Mouse (Mus musculus): ENCODE measurements at regions not wholly inside any gene's neighbourhood (a gene's known extent, or its start where the extent isn't known, plus 50 kb on each side); places are given as distances from the start of the nearest gene placed in this dataset.

DNA sequence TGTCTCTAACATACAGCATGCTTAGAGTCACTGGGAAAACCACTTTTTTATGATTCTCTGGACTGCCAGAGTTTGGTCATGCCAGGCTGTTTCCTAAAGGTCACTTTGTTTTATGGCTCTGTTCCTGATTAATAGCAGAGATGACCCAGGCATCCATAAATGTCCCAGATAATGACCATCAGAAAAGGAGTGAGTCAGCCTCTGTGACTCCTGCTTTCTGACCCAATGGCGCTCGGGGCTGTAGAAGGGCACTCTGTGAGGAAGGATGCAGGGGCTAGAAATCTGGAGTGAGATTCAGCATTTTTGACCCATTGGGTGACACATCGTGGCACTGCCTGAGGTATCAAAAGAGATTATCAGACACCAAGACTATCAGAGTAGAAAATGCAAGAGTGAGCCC is 180.3 kb downstream of the Cartpt start:
- no peak overlapping the region for H3K4me3 ChIP-seq (ENCODE audit: extremely low read depth, insufficient read depth, insufficient read length)
- H3K27ac ChIP-seq (ENCODE audit: insufficient read depth, low read length) = no peak overlapping the region
- TF ChIP-seq POLR2A (IDR thresholded peaks at IDR 0.05; ENCODE audit: low read depth, low read length) (no peak), CTCF (IDR thresholded peaks at IDR 0.05; ENCODE audit: extremely low read depth, insufficient read depth, insufficient read length, insufficient replicate concordance) (no peak)
- WGBS = 86% methylated on average over 3 of the region's 3 CpGs
- no peaks in the 10 kb centered on the region for H3K4me1 ChIP-seq (ENCODE audit: control insufficient read depth, insufficient read depth, insufficient read length)
- no peak for DNase-seq (ENCODE audit: low read depth in 1 of 2, low spot score in 2 of 2)
- no peaks in the 10 kb centered on the region for H3K36me3 ChIP-seq (ENCODE audit: control insufficient read depth, insufficient read depth, low read length)
- no peaks in the 10 kb centered on the region for H3K27me3 ChIP-seq (ENCODE audit: control insufficient read depth, insufficient read depth, low read length)

DNA sequence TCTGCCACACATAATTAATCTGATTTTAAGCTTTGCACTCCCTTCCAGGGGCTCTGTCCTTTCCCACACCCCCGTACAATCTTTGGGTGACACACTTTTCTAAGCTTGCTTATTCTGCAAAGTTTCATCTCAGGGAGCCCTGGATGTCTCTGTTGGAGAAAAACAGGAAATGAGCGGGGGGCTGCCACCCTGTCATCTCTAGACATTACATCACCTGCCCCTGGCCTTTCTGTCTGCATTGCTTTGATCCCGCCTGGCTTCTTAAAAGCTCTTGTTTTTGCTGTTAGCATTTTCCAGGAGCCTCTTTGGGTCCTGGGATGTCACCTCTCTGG is 180.2 kb upstream of the Map1b start:
- no peaks in the 10 kb centered on the region for H3K36me3 ChIP-seq (ENCODE audit: control insufficient read depth, insufficient read depth, low read length)
- H3K27me3 ChIP-seq (ENCODE audit: control insufficient read depth, insufficient read depth, low read length) = no peaks in the 10 kb centered on the region
- H3K4me3 ChIP-seq (ENCODE audit: extremely low read depth, insufficient read depth, insufficient read length) = no peak overlapping the region
- no peaks in the 10 kb centered on the region for H3K4me1 ChIP-seq (ENCODE audit: control insufficient read depth, insufficient read depth, insufficient read length)
- 48% methylated on average over 3 of the region's 3 CpGs for WGBS
- no peak for DNase-seq (ENCODE audit: low read depth in 1 of 2, low spot score in 2 of 2)
- H3K27ac ChIP-seq (ENCODE audit: insufficient read depth, low read length) = no peak overlapping the region
- TF ChIP-seq POLR2A (IDR thresholded peaks at IDR 0.05; ENCODE audit: low read depth, low read length) = no peak
- TF ChIP-seq CTCF (IDR thresholded peaks at IDR 0.05; ENCODE audit: extremely low read depth, insufficient read depth, insufficient read length, insufficient replicate concordance) = no peak

DNA sequence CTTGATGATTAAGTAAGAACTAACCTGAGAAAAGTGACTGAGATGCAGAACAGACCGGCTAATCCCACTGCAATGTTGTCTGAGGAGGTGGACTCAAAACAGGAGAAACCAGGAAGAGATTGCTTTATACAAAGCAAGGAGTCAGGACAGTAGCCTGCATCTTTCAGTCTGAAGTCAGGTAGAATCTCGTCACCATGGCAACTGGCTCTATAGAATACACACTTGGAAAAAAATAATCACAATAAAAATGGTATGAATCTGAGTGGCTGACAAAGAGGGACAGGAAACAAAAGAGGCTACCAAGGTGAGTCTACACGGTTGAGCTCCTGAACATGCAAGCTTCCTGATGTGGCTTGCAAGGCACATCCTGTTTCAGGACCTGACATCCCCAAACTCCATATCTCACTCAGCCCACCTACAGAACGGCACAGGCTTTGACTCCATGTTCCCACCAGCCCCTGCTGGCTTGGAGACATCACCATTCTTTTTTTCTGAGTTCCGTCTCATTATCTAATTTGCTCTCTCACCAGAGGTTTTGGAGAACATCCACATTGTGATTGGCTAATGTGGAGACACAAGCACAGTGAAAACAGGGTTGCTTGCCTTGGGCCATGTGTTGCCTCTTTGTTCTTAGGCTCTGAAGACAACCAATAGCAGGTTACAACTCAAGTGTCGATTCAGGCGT is 179.7 kb upstream of the Map1b start:
- TF ChIP-seq POLR2A (IDR thresholded peaks at IDR 0.05; ENCODE audit: low read depth, low read length) (no peak), CTCF (IDR thresholded peaks at IDR 0.05; ENCODE audit: extremely low read depth, insufficient read depth, insufficient read length, insufficient replicate concordance) (no peak)
- Histone ChIP-seq H3K27me3 (ENCODE audit: control insufficient read depth, insufficient read depth, low read length) (no peaks in the 10 kb centered on the region), H3K36me3 (ENCODE audit: control insufficient read depth, insufficient read depth, low read length) (no peaks in the 10 kb centered on the region), H3K4me3 (ENCODE audit: extremely low read depth, insufficient read depth, insufficient read length) (no peak overlapping the region), H3K27ac (ENCODE audit: insufficient read depth, low read length) (no peak overlapping the region), H3K4me1 (ENCODE audit: control insufficient read depth, insufficient read depth, insufficient read length) (no peaks in the 10 kb centered on the region)
- WGBS = 68% methylated on average over 7 of the region's 7 CpGs
- no peak for DNase-seq (ENCODE audit: low read depth in 1 of 2, low spot score in 2 of 2)

DNA sequence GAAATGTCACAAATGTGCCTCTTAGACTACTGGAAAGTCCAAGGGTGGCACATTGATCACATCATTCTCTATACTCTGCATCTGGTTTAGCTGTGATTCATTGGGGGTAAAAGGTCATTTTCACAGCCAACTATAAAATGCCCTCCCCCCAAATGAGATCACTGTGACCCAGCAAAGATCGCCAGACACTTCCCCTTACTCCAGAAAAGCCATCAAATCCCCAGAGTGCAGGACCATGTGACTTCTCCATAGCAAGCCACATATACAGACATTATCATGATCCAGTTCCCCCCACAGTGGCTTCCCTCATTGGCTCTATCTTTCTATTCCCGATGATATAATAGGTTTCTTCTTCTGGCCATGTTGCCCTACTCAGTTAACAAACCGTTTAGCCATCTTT is 163.6 kb upstream of the Map1b start:
- WGBS = 54% methylated on average over 3 of the region's 3 CpGs
- no peak for TF ChIP-seq POLR2A (IDR thresholded peaks at IDR 0.05; ENCODE audit: low read depth, low read length)
- no peak for TF ChIP-seq CTCF (IDR thresholded peaks at IDR 0.05; ENCODE audit: extremely low read depth, insufficient read depth, insufficient read length, insufficient replicate concordance)
- DNase-seq (ENCODE audit: low read depth in 1 of 2, low spot score in 2 of 2) = no peak

DNA sequence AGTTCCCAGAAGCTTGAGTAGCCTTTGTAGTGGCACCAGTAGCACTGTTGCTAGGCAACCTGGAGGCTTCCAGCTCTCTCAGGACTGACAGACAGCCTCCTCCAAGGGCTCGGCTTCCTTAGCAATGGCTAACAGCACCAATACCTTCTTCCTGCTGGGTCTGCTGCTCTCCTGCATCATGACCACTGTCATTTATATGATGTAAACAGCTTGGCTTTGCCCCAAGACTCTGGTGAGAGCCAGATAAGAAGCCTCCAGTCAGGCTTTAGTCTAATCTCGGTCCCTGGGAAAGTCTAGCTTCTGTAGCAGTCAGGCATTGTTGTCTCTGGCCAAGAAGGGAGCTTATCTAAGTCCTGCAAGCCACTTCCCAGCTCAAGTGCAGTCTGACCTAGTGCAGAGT is 163.1 kb upstream of the Map1b start:
- Histone ChIP-seq H3K27me3 (ENCODE audit: control insufficient read depth, insufficient read depth, low read length) (no peaks in the 10 kb centered on the region), H3K4me3 (ENCODE audit: extremely low read depth, insufficient read depth, insufficient read length) (no peak overlapping the region), H3K27ac (ENCODE audit: insufficient read depth, low read length) (no peak overlapping the region), H3K36me3 (ENCODE audit: control insufficient read depth, insufficient read depth, low read length) (no peaks in the 10 kb centered on the region), H3K4me1 (ENCODE audit: control insufficient read depth, insufficient read depth, insufficient read length) (no peaks in the 10 kb centered on the region)
- no peak for DNase-seq (ENCODE audit: low read depth in 1 of 2, low spot score in 2 of 2)
- TF ChIP-seq CTCF (IDR thresholded peaks at IDR 0.05; ENCODE audit: extremely low read depth, insufficient read depth, insufficient read length, insufficient replicate concordance) (no peak), POLR2A (IDR thresholded peaks at IDR 0.05; ENCODE audit: low read depth, low read length) (no peak)
- WGBS = 38% methylated on average over 2 of the region's 2 CpGs

More for the DNA sequence above, 163.6 kb upstream of the Map1b start:
- no peaks in the 10 kb centered on the region for H3K4me1 ChIP-seq (ENCODE audit: control insufficient read depth, insufficient read depth, insufficient read length)
- H3K27ac ChIP-seq (ENCODE audit: insufficient read depth, low read length) = no peak overlapping the region
- no peak overlapping the region for H3K4me3 ChIP-seq (ENCODE audit: extremely low read depth, insufficient read depth, insufficient read length)
- H3K36me3 ChIP-seq (ENCODE audit: control insufficient read depth, insufficient read depth, low read length) = no peaks in the 10 kb centered on the region
- no peaks in the 10 kb centered on the region for H3K27me3 ChIP-seq (ENCODE audit: control insufficient read depth, insufficient read depth, low read length)

DNA sequence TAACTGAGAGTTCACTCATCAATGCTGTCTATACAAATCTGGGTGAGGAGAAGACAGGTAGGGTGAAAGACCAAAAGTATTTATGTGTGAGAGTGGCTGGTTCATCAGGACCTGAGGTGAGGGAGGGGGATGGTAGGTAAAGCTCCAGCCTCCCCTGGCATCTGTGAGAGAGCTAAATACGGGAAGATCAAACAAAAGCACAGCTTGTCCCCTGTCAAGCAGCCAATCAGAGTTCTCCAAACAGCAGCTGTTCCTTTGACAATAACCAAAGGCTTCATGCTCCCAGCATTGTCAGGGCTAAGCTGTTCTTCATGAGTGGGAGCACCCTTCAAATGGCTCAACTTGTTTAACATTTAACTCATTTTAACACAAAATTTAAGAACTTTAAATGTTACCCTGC is 160.1 kb upstream of the Map1b start:
- DNase-seq (ENCODE audit: low read depth in 1 of 2, low spot score in 2 of 2) = no peak
- no peaks in the 10 kb centered on the region for H3K4me1 ChIP-seq (ENCODE audit: control insufficient read depth, insufficient read depth, insufficient read length)
- 43% methylated on average over 1 of the region's 1 CpGs for WGBS
- H3K36me3 ChIP-seq (ENCODE audit: control insufficient read depth, insufficient read depth, low read length) = no peaks in the 10 kb centered on the region
- H3K27ac ChIP-seq (ENCODE audit: insufficient read depth, low read length) = no peak overlapping the region
- no peaks in the 10 kb centered on the region for H3K27me3 ChIP-seq (ENCODE audit: control insufficient read depth, insufficient read depth, low read length)
- no peak for TF ChIP-seq POLR2A (IDR thresholded peaks at IDR 0.05; ENCODE audit: low read depth, low read length)
- H3K4me3 ChIP-seq (ENCODE audit: extremely low read depth, insufficient read depth, insufficient read length) = no peak overlapping the region

DNA sequence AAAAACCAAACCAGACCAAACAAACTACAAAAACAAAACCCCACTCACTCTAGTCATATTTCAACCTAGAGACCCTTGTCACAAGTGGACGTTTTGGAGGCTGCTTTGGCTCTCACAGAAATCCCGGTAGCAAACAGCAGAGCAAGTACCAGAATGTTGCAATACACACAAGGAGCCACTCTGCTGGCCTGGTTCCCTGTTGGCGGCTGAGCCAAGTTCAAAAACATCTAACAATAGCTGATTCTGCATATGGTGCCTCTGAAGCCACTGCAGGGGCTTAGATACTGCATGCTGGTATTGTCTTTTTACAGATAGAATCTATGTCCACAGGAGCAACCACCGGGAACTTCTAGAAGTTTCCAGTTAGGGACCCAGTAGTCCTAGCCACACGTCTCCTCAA is 159.6 kb upstream of the Map1b start:
- H3K4me3 ChIP-seq (ENCODE audit: extremely low read depth, insufficient read depth, insufficient read length) = no peak overlapping the region
- WGBS = 69% methylated on average over 5 of the region's 5 CpGs
- H3K27ac ChIP-seq (ENCODE audit: insufficient read depth, low read length) = no peak overlapping the region
- TF ChIP-seq CTCF (IDR thresholded peaks at IDR 0.05; ENCODE audit: extremely low read depth, insufficient read depth, insufficient read length, insufficient replicate concordance) = no peak
- TF ChIP-seq POLR2A (IDR thresholded peaks at IDR 0.05; ENCODE audit: low read depth, low read length) = no peak
- no peaks in the 10 kb centered on the region for H3K36me3 ChIP-seq (ENCODE audit: control insufficient read depth, insufficient read depth, low read length)
- H3K4me1 ChIP-seq (ENCODE audit: control insufficient read depth, insufficient read depth, insufficient read length) = no peaks in the 10 kb centered on the region
- no peaks in the 10 kb centered on the region for H3K27me3 ChIP-seq (ENCODE audit: control insufficient read depth, insufficient read depth, low read length)
- no peak for DNase-seq (ENCODE audit: low read depth in 1 of 2, low spot score in 2 of 2)
